Mouse (Mus musculus) Muller cell, postnatal 12 days (primary cell): ENCODE results near the gene Rpl10a.

Experiments
- DNase-seq: peaks from one replicate; pipeline ENCODE4 v3.0.0-alpha.2; 2015; ENCODE audit errors: inconsistent ontology term

The Rpl10a gene

GRCm38 (mm10) chr17:28328366-28328928 lies at the start of gene Rpl10a:
Gene Rpl10a, plus strand, starts transcription at chr17:28328471.
- peak; percentile 96 for DNase-seq

- no peak for DNase-seq
These were observed 49.0 kb upstream of the Rpl10a start for GRCm38 (mm10) chr17:28279236-28279635.

- peak; percentile 65 for DNase-seq
These were observed 48.4 kb upstream of the Rpl10a start for GRCm38 (mm10) chr17:28279780-28280422.

- DNase-seq = peak; percentile 36
These were observed 47.9 kb upstream of the Rpl10a start for GRCm38 (mm10) chr17:28280423-28280800.

- no peak for DNase-seq
These were observed 47.4 kb upstream of the Rpl10a start for GRCm38 (mm10) chr17:28280831-28281377.

- DNase-seq = no peak
These were observed 46.3 kb upstream of the Rpl10a start for GRCm38 (mm10) chr17:28281866-28282441.

- DNase-seq = no peak
These were observed 45.1 kb upstream of the Rpl10a start for GRCm38 (mm10) chr17:28283199-28283598.

- no peak for DNase-seq
These were observed 42.1 kb upstream of the Rpl10a start for GRCm38 (mm10) chr17:28286133-28286532.

- DNase-seq = no peak
These were observed 41.3 kb upstream of the Rpl10a start for GRCm38 (mm10) chr17:28286964-28287363.

GRCm38 (mm10) chr17:28287578-28287977 lies 40.7 kb upstream of the Rpl10a start:
- DNase-seq = no peak

- DNase-seq = no peak
These were observed 40.3 kb upstream of the Rpl10a start for GRCm38 (mm10) chr17:28287980-28288379.

GRCm38 (mm10) chr17:28290262-28290661 lies 38.0 kb upstream of the Rpl10a start:
- DNase-seq = peak; percentile 66

- DNase-seq = no peak
These were observed 37.6 kb upstream of the Rpl10a start for GRCm38 (mm10) chr17:28290671-28291070.

GRCm38 (mm10) chr17:28291346-28291745 lies 36.9 kb upstream of the Rpl10a start:
- DNase-seq = no peak

GRCm38 (mm10) chr17:28293716-28294115 lies 34.6 kb upstream of the Rpl10a start:
- no peak for DNase-seq

- no peak for DNase-seq
These were observed 33.6 kb upstream of the Rpl10a start for GRCm38 (mm10) chr17:28294449-28295333.

GRCm38 (mm10) chr17:28298888-28299287 lies 29.4 kb upstream of the Rpl10a start:
- DNase-seq = no peak

- no peak for DNase-seq
These were observed 28.5 kb upstream of the Rpl10a start for GRCm38 (mm10) chr17:28299669-28300320.

- DNase-seq = peak; percentile 43
These were observed 27.9 kb upstream of the Rpl10a start for GRCm38 (mm10) chr17:28300323-28300722.

- no peak for DNase-seq
These were observed 27.4 kb upstream of the Rpl10a start for GRCm38 (mm10) chr17:28300850-28301249.

- no peak for DNase-seq
These were observed 23.1 kb upstream of the Rpl10a start for GRCm38 (mm10) chr17:28305172-28305571.
